Comparison of ENCODE assay signal across 8 mouse cellular contexts in genomic region chr16:43363316-43363715, GRCm38 (mm10).
A peak's percentile ranks its signal among the peaks of the same experiment; 100 is the strongest.
DNase-seq lines count a peak whose midpoint lies in the region; ATAC-seq and TF ChIP-seq lines count a peak whose summit lies in the region.

No protein-coding gene starts in this region.

- peak overlapping the region; percentile 29; the same call in 1 of the 2 replicates for H3K4me2 ChIP-seq in lung, embryonic 15.5 days
- H3K4me2 ChIP-seq in heart, postnatal 0 days (ENCODE audit: low read depth, low read length), result peak overlapping the region; percentile 71

- no peaks in the 10 kb centered on the region for H3K27me3 ChIP-seq in heart, embryonic 10.5 days (ENCODE audit: insufficient read depth, poor library complexity, severe bottlenecking)
- H3K27me3 ChIP-seq in lung, embryonic 15.5 days, result no peaks in the 10 kb centered on the region
- no peaks in the 10 kb centered on the region for H3K27me3 ChIP-seq in heart, postnatal 0 days (ENCODE audit: control insufficient read depth, insufficient read depth, low read length)

- DNase-seq in heart, embryonic 10.5 days (ENCODE audit: low spot score), result no peak
- no peak for DNase-seq in heart, adult 11 months
- no peak for DNase-seq in lung, adult 18-20 months
- peak; percentile 41 for DNase-seq in heart, postnatal 0 days (ENCODE audit: low spot score)
- peak; percentile 24 for DNase-seq in skeletal muscle tissue, adult 2 months (ENCODE audit: low read depth, low spot score)
- no peak for DNase-seq in spleen, postnatal 10 days (ENCODE audit: low spot score in 2 of 2)

- TF ChIP-seq EP300 in heart, postnatal 0 days (IDR thresholded peaks at IDR 0.05; ENCODE audit: low read depth), result no peak

- H3K27ac ChIP-seq in heart, embryonic 10.5 days, result peak overlapping the region; percentile 88
- H3K27ac ChIP-seq in lung, embryonic 15.5 days, result peak overlapping the region; percentile 67; the same call in 1 of the 2 replicates
- H3K27ac ChIP-seq in heart, postnatal 0 days (ENCODE audit: low read depth), result peak overlapping the region; percentile 98

- no peak overlapping the region for H3K9ac ChIP-seq in lung, embryonic 15.5 days
- H3K9ac ChIP-seq in heart, postnatal 0 days (replicated peaks; ENCODE audit: low read depth, low read length), result peak overlapping the region; percentile 60

- no peak for TF ChIP-seq CTCF in heart, postnatal 0 days (IDR thresholded peaks at IDR 0.05; ENCODE audit: low read depth)

- peak overlapping the region; percentile 27; the same call in 1 of the 2 replicates for H3K4me3 ChIP-seq in heart, embryonic 10.5 days
- no peak overlapping the region for H3K4me3 ChIP-seq in lung, embryonic 15.5 days
- peak overlapping the region; percentile 46 for H3K4me3 ChIP-seq in heart, postnatal 0 days (ENCODE audit: low read depth, low read length)

- WGBS in heart, embryonic 10.5 days, result 54% methylated on average over 6 of the region's 6 CpGs
- 44% methylated on average over 6 of the region's 6 CpGs for WGBS in lung, embryonic 15.5 days
- 24% methylated on average over 6 of the region's 6 CpGs for WGBS in heart, postnatal 0 days

- no peaks in the 10 kb centered on the region for H3K9me3 ChIP-seq in heart, embryonic 10.5 days
- H3K9me3 ChIP-seq in lung, embryonic 15.5 days, result no peaks in the 10 kb centered on the region
- no peaks in the 10 kb centered on the region for H3K9me3 ChIP-seq in heart, postnatal 0 days (replicated peaks; ENCODE audit: control insufficient read depth, low read length)

- no peaks in the 10 kb centered on the region for H3K36me3 ChIP-seq in heart, embryonic 10.5 days
- no peaks in the 10 kb centered on the region for H3K36me3 ChIP-seq in lung, embryonic 15.5 days
- no peaks in the 10 kb centered on the region for H3K36me3 ChIP-seq in heart, postnatal 0 days (replicated peaks; ENCODE audit: control insufficient read depth, insufficient read depth, low read length)

- H3K4me1 ChIP-seq in heart, embryonic 10.5 days, result peaks cover 19% of the 10 kb centered on the region
- peaks cover 19% of the 10 kb centered on the region for H3K4me1 ChIP-seq in lung, embryonic 15.5 days
- peaks cover 18% of the 10 kb centered on the region; the same call in 1 of the 2 replicates for H3K4me1 ChIP-seq in heart, postnatal 0 days (ENCODE audit: control insufficient read depth, insufficient read depth)

- ATAC-seq in lung, embryonic 15.5 days (ENCODE audit: borderline replicate concordance, extremely low read depth, low FRiP score, low TSS enrichment), result no peak
- ATAC-seq in heart, postnatal 0 days (ENCODE audit: insufficient read depth, low read depth), result peak; percentile 10
- ATAC-seq in megakaryocyte-erythroid progenitor cell, adult 5-6 weeks (replicated peaks; ENCODE audit: low FRiP score, low TSS enrichment, poor library complexity, severe bottlenecking), result no peak

Comparison
In these comparisons a context has a peak if more than half of its experiments do, and no peak if none do; other contexts are left out.
1. DNase-seq: peak in heart, postnatal 0 days (single experiment) and skeletal muscle tissue, adult 2 months (single experiment); none in heart, embryonic 10.5 days (single experiment), heart, adult 11 months (single experiment), lung, adult 18-20 months (0 of 2) and spleen, postnatal 10 days (0 of 2).
2. Peak in every context shown above with its lines, with median percentiles within 50 percentile points of each other: H3K27ac ChIP-seq.